Mouse (Mus musculus): ENCODE data around the gene Sycp1.

DNA sequence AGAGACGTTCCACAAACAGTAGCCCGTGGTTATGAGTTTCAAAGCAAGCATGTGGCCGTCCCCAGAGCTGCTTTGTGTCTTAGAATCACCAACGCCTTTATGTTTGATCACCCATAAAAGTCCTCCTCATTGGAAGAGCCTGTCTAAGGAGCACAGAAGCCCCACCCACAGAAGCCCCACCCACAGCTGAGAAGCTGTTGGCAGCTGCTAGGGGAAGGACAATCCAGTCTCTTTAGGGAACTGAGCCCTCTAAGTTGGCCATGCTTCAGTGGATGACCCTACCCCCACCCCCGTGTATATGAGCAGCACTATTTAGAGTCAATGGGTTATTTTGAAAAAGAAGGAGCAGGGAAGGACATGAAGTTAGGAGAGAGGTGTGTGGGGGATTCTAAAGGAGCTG lies 11.0 kb upstream of the Sycp1 start:
- TF ChIP-seq CTCF (IDR thresholded peaks at IDR 0.05; ENCODE audit: borderline replicate concordance, extremely low read depth, insufficient read depth, insufficient read length) (no peak), POLR2A (IDR thresholded peaks at IDR 0.05; ENCODE audit: borderline replicate concordance, extremely low read depth, insufficient read depth, insufficient read length, poor library complexity, severe bottlenecking) (no peak)

All from brain, embryonic 14.5 days (tissue).